Mouse (Mus musculus) thymus, postnatal 25 days (tissue): Measurements from ENCODE around the gene Dpagt1.
"Not testable (repeated sequence)": the region's sequence is repeated elsewhere in the genome, so short reads cannot be mapped to it uniquely, and the experiment has no call there.

Experiments
- DNase-seq: peaks from one replicate; pipeline ENCODE4 v3.0.0; 2022

Dpagt1 gene

GRCm38 (mm10) chr9:44342173-44342572, 16.4 kb downstream of the Dpagt1 start:
- DNase-seq, result no peak

GRCm38 (mm10) chr9:44342605-44343004, 16.8 kb downstream of the Dpagt1 start:
- no peak for DNase-seq

GRCm38 (mm10) chr9:44343290-44343689, 17.5 kb downstream of the Dpagt1 start:
- no peak for DNase-seq

GRCm38 (mm10) chr9:44343781-44344421, 18.1 kb downstream of the Dpagt1 start, which contains the start of gene Hmbs:
Hmbs (minus strand) TSS chr9:44344228.
- DNase-seq, result peak; percentile 89

- no peak for DNase-seq
Measured at GRCm38 (mm10) chr9:44345570-44346433, 20.0 kb downstream of the Dpagt1 start.

- no peak for DNase-seq
Measured at GRCm38 (mm10) chr9:44347166-44347565, 21.3 kb downstream of the Dpagt1 start.

GRCm38 (mm10) chr9:44347621-44348020, 21.8 kb downstream of the Dpagt1 start:
- DNase-seq, result no peak

- no peak for DNase-seq
Measured at GRCm38 (mm10) chr9:44348546-44348945, 22.7 kb downstream of the Dpagt1 start.

GRCm38 (mm10) chr9:44351396-44351795, 25.6 kb downstream of the Dpagt1 start:
- DNase-seq, result no peak

- DNase-seq, result no peak
Measured at GRCm38 (mm10) chr9:44352337-44352736, 26.5 kb downstream of the Dpagt1 start.

GRCm38 (mm10) chr9:44353142-44353541, 27.3 kb downstream of the Dpagt1 start:
- DNase-seq, result no peak

- DNase-seq, result peak; percentile 46
Measured at GRCm38 (mm10) chr9:44357207-44357606, 31.4 kb downstream of the Dpagt1 start.

- peak; percentile 95 for DNase-seq
Measured at GRCm38 (mm10) chr9:44361190-44361917, 35.5 kb downstream of the Dpagt1 start, which contains the start of gene Vps11. Vps11 (minus strand) TSS chr9:44361670.

GRCm38 (mm10) chr9:44361931-44362330, 36.1 kb downstream of the Dpagt1 start:
- DNase-seq, result not testable (repeated sequence)

GRCm38 (mm10) chr9:44364480-44364879, 38.7 kb downstream of the Dpagt1 start:
- peak; percentile 27 for DNase-seq

GRCm38 (mm10) chr9:44373386-44373785, 47.6 kb downstream of the Dpagt1 start:
- DNase-seq, result no peak

GRCm38 (mm10) chr9:44376141-44376540, 50.3 kb downstream of the Dpagt1 start:
- DNase-seq, result no peak

GRCm38 (mm10) chr9:44377335-44377734, 51.5 kb downstream of the Dpagt1 start:
- not testable (repeated sequence) for DNase-seq

- no peak for DNase-seq
Measured at GRCm38 (mm10) chr9:44378153-44378730, 52.4 kb downstream of the Dpagt1 start.

GRCm38 (mm10) chr9:44379054-44379834, 53.4 kb downstream of the Dpagt1 start, which contains the start of gene Hyou1:
Hyou1 (plus strand) TSS chr9:44379490.
- peak; percentile 100 for DNase-seq

GRCm38 (mm10) chr9:44379862-44380261, 54.0 kb downstream of the Dpagt1 start:
- no peak for DNase-seq
